Mouse (Mus musculus) right cerebral cortex, postnatal 14 days (tissue): ENCODE results near the gene Zkscan14.
A peak's percentile ranks its signal among the peaks of the same experiment; 100 is the strongest.

Source experiments
- DNase-seq: peaks from one replicate; pipeline ENCODE4 v3.0.0; 2022

Zkscan14 gene

GRCm38 (mm10) chr5:145200387-145200786 lies 1.3 kb downstream of the Zkscan14 start:
- DNase-seq = no peak

GRCm38 (mm10) chr5:145191962-145192361 lies 9.7 kb downstream of the Zkscan14 start, which contains the start of gene Atp5j2:
Gene Atp5j2 (minus strand): TSS chr5:145192062.
- no peak for DNase-seq

GRCm38 (mm10) chr5:145190875-145191798 lies 10.5 kb downstream of the Zkscan14 start:
- peak; percentile 89 for DNase-seq

GRCm38 (mm10) chr5:145190373-145190772 lies 11.3 kb downstream of the Zkscan14 start:
- DNase-seq = no peak

GRCm38 (mm10) chr5:145189416-145189815 lies 12.3 kb downstream of the Zkscan14 start:
- DNase-seq = no peak

GRCm38 (mm10) chr5:145185244-145185643 lies 16.4 kb downstream of the Zkscan14 start:
- no peak for DNase-seq

GRCm38 (mm10) chr5:145178461-145178980 lies 23.1 kb downstream of the Zkscan14 start:
- DNase-seq = no peak

- no peak for DNase-seq
These were observed 34.4 kb downstream of the Zkscan14 start for GRCm38 (mm10) chr5:145167306-145167661.

GRCm38 (mm10) chr5:145166536-145167305 lies 34.9 kb downstream of the Zkscan14 start, which contains the start of the genes Ptcd1 and Cpsf4:
Gene Ptcd1 (minus strand): TSS chr5:145167108.
Gene Cpsf4 (plus strand): TSS chr5:145167213.
- DNase-seq = peak; percentile 99

- no peak for DNase-seq
These were observed 36.5 kb downstream of the Zkscan14 start for GRCm38 (mm10) chr5:145165184-145165583.

- DNase-seq = no peak
These were observed 37.0 kb downstream of the Zkscan14 start for GRCm38 (mm10) chr5:145164710-145165109.

GRCm38 (mm10) chr5:145161361-145161760 lies 40.3 kb downstream of the Zkscan14 start:
- no peak for DNase-seq

- DNase-seq = no peak
These were observed 49.0 kb downstream of the Zkscan14 start for GRCm38 (mm10) chr5:145152690-145153089.

- no peak for DNase-seq
These were observed 52.4 kb downstream of the Zkscan14 start for GRCm38 (mm10) chr5:145149294-145149693.

- no peak for DNase-seq
These were observed 53.9 kb downstream of the Zkscan14 start for GRCm38 (mm10) chr5:145147748-145148147.
